Mouse (Mus musculus) heart, embryonic 11.5 days (tissue): ENCODE results near the gene Ceacam16. TPM values are rescaled to one million over a fixed set of nuclear protein-coding genes. Genes with fewer than 3 reads are reported as not detected.

Source experiments
- ATAC-seq: fragments of 200-750 bp; cut with Nextera tagmentation; replicated peaks from 2 replicates; pipeline ENCODE4 v1.8.0; 2017; ENCODE audit warnings: moderate library complexity; ENCODE audit not compliant: insufficient number of reproducible peaks, low FRiP score, low TSS enrichment
- H3K27ac ChIP-seq: fragments of 300-500 bp; sonication (generic); 2 replicates; pipeline ENCODE4 v1.5.1; 2014; ENCODE audit warnings: mild to moderate bottlenecking, low read depth, low read length
- H3K27me3 ChIP-seq: fragments of 300-500 bp; sonication (generic); 2 replicates; pipeline ENCODE4 v1.6.1; 2014; ENCODE audit warnings: mild to moderate bottlenecking, low read length, mixed read lengths; ENCODE audit not compliant: control insufficient read depth, insufficient read depth
- H3K36me3 ChIP-seq: fragments of 300-500 bp; sonication (generic); 2 replicates; pipeline ENCODE4 v1.6.1; 2014; ENCODE audit warnings: mild to moderate bottlenecking, low read length, moderate library complexity, mixed read lengths; ENCODE audit not compliant: control insufficient read depth, insufficient read depth
- H3K4me1 ChIP-seq: fragments of 300-500 bp; sonication (generic); 2 replicates; pipeline ENCODE4 v1.6.1; 2014; ENCODE audit warnings: low read length; ENCODE audit not compliant: control insufficient read depth, insufficient read depth
- H3K4me2 ChIP-seq: fragments of 300-500 bp; sonication (generic); 2 replicates; pipeline ENCODE4 v1.6.1; 2014; ENCODE audit warnings: mild to moderate bottlenecking, moderate library complexity
- H3K4me3 ChIP-seq: fragments of 300-500 bp; sonication (generic); 2 replicates; pipeline ENCODE4 v1.5.1; 2014; ENCODE audit warnings: low read depth, low read length
- H3K9ac ChIP-seq: fragments of 300-500 bp; sonication (generic); 2 replicates; pipeline ENCODE4 v1.6.1; 2014; ENCODE audit warnings: mild to moderate bottlenecking, low read depth, low read length, moderate library complexity
- H3K9me3 ChIP-seq: fragments of 300-500 bp; sonication (generic); replicated peaks from 2 replicates; pipeline ENCODE4 v1.6.1; 2016; ENCODE audit warnings: low read length; ENCODE audit not compliant: control insufficient read depth
- WGBS: fragments of 180-500 bp; shearing (Covaris S2); extraction: QIAGEN DNeasy Blood & Tissue Kit; methylation state at CpG from one replicate; pipeline ENCODE4 v1.1.7; 2014; ENCODE audit not compliant: insufficient replicate concordance; 5-methylcytosine and 5-hydroxymethylcytosine counted together
- polyA plus RNA-seq: library from polyadenylated mRNA; unstranded; fragments of >200 nt; fragmentation: Nextera tagmentation; extraction: Ambion mirVana; gene quantifications from 2 replicates; pipeline ENCODE4 v1.2.1, GENCODE M21; 2014

The Ceacam16 gene
- polyA plus RNA-seq, 1 experiment from 2014 or later: not detected

- Histone ChIP-seq H3K9me3 (no peaks in the 10 kb centered on the region), H3K4me1 (0 out of 2 replicates have a peak, but pooled peaks cover 3% of the 10 kb centered on the region), H3K27ac (no peak overlapping the region), H3K4me2 (no peak overlapping the region), H3K36me3 (no peaks in the 10 kb centered on the region), H3K27me3 (peaks cover 31% of the 10 kb centered on the region), H3K9ac (no peak overlapping the region), H3K4me3 (no peak overlapping the region)
- WGBS: 84% methylated on average over 20 of the region's 20 CpGs
- ATAC-seq: no peak
These were observed 7.6 kb downstream of the Ceacam16 start for GRCm38 (mm10) chr7:19853526-19853925.

DNA sequence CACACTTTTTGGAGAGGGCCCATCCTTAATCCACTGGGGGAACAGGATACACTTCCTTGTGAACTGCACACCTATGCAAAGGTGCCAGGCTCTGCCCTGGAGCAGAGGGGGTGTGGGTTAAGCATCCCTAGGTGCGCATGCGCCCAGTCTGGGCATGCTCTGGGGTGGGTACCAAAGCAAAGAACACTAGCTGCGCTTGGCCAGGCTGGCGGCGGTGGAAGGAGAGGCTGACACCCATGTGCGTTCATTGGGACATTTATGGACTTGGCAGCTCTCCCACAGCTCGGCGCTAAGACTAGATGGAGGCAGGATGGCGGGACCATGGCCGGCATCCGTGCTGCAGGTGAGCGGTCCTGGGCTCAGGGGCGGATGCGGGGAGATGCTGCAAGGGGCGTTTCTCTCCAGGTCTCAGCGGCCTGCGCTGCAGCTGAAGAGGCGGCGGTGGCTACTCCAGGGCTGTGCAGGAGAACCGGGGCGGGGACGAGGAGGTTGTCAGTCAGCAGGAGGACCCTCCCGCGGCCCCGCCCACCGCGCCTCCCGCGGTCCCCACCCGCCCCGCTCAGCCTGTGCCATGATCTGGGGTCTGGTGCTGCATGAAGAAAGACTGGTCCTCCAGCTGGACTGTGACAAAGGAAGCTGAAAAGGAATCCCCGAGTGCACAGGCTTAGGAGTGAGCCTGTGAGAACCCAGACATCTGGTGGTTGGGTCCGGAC is 9.1 kb downstream of the Ceacam16 start, which contains the start of gene Gm19345:
TSS of gene Gm19345 (plus strand) at position 146 of the 713 bp plus-strand sequence.
- WGBS: 5% methylated on average over 33 of the region's 33 CpGs
- no peaks in the 10 kb centered on the region for H3K9me3 ChIP-seq
- ATAC-seq: 0 out of 2 replicates have a peak, but pooled peaks have one; percentile 28
- H3K4me1 ChIP-seq: 0 out of 2 replicates have a peak, but pooled peaks cover 3% of the 10 kb centered on the region
- no peak within 1 kb of the TSS for H3K9ac ChIP-seq
- peaks cover 31% of the 10 kb centered on the region for H3K27me3 ChIP-seq
- peak within 1 kb of the TSS; percentile 49 for H3K4me2 ChIP-seq
- no peaks in the 10 kb centered on the region for H3K36me3 ChIP-seq
- H3K4me3 ChIP-seq: no peak within 1 kb of the TSS
- no peak within 1 kb of the TSS for H3K27ac ChIP-seq

GRCm38 (mm10) chr7:19844521-19845171 is 16.5 kb downstream of the Ceacam16 start:
- no peaks in the 10 kb centered on the region for H3K9me3 ChIP-seq
- no peak overlapping the region for H3K9ac ChIP-seq
- H3K4me3 ChIP-seq: no peak overlapping the region
- no peaks in the 10 kb centered on the region for H3K36me3 ChIP-seq
- H3K27ac ChIP-seq: no peak overlapping the region
- H3K27me3 ChIP-seq: peaks cover 28% of the 10 kb centered on the region
- ATAC-seq: no peak
- WGBS: 55% methylated on average over 15 of the region's 15 CpGs
- H3K4me1 ChIP-seq: no peaks in the 10 kb centered on the region
- H3K4me2 ChIP-seq: no peak overlapping the region

DNA sequence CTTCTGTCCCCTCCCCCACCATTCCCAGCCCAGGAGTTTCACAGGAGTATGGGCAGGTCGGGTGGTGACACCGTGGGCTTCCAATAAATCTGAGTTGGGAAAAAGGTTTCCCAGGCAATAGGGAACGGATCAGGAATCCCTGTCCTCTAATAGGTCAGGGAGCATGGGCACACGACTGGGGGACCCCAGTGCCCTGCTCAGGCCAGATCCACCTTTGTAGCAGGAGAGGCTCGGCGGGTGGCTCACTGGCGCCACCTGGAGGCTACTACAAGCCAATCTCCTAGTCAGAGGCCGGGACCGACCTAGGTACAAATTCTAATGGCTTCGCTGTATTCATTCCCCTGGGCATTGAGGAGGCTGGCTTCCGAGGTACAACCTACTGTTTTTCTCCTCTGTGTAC is 17.5 kb downstream of the Ceacam16 start:
- ATAC-seq: no peak
- WGBS: 2% methylated on average over 11 of the region's 11 CpGs
- no peak overlapping the region for H3K4me2 ChIP-seq
- no peaks in the 10 kb centered on the region for H3K4me1 ChIP-seq
- no peaks in the 10 kb centered on the region for H3K36me3 ChIP-seq
- H3K9me3 ChIP-seq: no peaks in the 10 kb centered on the region
- no peak overlapping the region for H3K27ac ChIP-seq
- H3K27me3 ChIP-seq: peaks cover 26% of the 10 kb centered on the region
- no peak overlapping the region for H3K4me3 ChIP-seq
- no peak overlapping the region for H3K9ac ChIP-seq

DNA sequence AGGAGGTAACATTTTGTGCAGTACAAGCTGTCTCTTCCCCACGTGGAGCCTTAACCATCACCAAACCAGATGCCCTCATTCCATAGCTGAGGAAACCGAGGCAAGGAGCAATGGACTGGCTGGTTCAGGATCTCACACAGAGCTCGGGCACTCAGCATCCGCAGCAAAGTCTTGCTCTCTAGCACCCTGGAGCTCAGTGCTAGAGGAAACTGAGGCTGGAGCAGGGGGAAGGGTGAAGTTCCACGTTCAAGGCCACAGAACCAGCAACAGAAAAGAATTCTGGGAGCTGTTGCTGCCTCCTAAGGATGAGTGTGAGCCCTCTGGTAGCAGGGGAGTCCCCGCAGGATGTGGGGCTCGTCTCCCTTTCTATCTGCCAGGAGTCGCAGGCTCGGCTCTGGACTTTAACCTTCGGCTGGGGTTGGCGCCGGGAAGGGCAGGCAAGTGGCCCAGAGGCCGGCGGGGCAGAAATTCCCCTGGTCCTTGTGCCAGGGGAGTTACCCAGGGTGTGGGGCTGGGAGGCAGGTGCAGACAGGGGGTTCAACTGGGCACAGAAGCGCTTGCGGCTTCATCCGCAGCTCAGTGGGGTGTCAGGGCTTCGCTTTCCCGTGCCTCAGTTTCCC is 18.1 kb downstream of the Ceacam16 start:
- no peak overlapping the region for H3K4me2 ChIP-seq
- ATAC-seq: no peak
- no peak overlapping the region for H3K4me3 ChIP-seq
- H3K36me3 ChIP-seq: no peaks in the 10 kb centered on the region
- H3K9ac ChIP-seq: no peak overlapping the region
- H3K9me3 ChIP-seq: no peaks in the 10 kb centered on the region
- H3K4me1 ChIP-seq: no peaks in the 10 kb centered on the region
- 29% methylated on average over 19 of the region's 19 CpGs for WGBS
- H3K27me3 ChIP-seq: peaks cover 26% of the 10 kb centered on the region
- H3K27ac ChIP-seq: no peak overlapping the region

DNA sequence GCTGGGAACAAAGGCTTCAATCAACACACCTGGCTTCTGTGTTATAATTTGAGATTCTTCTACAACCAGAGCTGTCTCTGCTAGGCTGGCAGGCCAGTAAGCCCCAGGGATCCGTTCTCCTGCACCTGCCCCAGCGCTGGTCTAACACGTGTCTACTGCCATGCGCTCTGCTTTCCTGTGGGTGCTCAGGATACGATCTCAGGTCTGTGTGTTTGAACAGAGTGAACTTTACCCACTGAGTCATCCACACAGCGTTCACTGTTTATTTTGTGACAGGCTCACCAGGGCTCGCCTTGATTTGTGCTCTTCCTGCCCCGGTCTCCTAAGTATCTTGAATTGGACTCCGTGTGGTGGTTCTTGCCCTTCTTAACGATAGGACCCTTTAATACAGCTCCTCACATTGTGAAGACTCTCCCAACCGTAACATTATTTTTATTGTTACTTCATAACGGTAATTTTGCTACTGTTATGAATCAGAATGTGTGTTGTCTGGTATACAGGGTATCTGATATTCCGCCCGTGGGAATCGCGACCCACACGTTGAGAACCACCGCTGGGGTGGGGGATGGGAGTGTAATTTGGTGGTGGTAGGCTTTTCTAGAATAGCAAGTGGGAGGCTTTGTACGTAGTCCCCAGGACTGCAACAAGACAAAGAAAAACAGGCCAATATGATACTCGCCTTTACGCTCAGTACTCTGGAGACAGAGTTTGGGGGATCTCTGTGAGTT is 19.2 kb downstream of the Ceacam16 start:
- Histone ChIP-seq H3K36me3 (no peaks in the 10 kb centered on the region), H3K4me2 (no peak overlapping the region), H3K9ac (no peak overlapping the region), H3K27ac (no peak overlapping the region), H3K4me1 (no peaks in the 10 kb centered on the region), H3K4me3 (no peak overlapping the region), H3K27me3 (peaks cover 23% of the 10 kb centered on the region), H3K9me3 (no peaks in the 10 kb centered on the region)
- 77% methylated on average over 21 of the region's 21 CpGs for WGBS
- ATAC-seq: no peak

DNA sequence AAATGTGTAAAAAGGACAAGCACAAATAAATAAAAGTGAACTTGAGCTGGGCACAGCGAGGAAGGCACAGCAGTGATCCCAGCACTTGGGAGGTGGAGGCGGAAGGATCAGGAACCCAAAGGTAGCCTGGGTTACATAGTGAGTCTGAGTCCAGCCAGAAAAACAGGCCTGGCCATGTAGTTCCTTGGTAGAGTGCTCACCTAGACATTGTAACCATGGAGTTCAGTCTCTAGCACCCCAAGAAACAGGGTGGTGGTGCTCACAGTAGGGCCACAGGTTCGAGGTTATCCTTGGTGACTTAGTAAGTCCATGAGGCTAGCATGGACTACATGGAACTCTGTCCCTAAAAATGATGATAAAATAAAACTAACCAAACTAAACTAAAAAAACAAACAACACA is 20.2 kb downstream of the Ceacam16 start:
- Histone ChIP-seq H3K36me3 (no peaks in the 10 kb centered on the region), H3K9ac (no peak overlapping the region), H3K4me2 (no peak overlapping the region), H3K4me3 (no peak overlapping the region), H3K27ac (no peak overlapping the region), H3K9me3 (no peaks in the 10 kb centered on the region), H3K4me1 (no peaks in the 10 kb centered on the region), H3K27me3 (peaks cover 23% of the 10 kb centered on the region)
- 85% methylated on average over 3 of the region's 3 CpGs for WGBS
- ATAC-seq: no peak

DNA sequence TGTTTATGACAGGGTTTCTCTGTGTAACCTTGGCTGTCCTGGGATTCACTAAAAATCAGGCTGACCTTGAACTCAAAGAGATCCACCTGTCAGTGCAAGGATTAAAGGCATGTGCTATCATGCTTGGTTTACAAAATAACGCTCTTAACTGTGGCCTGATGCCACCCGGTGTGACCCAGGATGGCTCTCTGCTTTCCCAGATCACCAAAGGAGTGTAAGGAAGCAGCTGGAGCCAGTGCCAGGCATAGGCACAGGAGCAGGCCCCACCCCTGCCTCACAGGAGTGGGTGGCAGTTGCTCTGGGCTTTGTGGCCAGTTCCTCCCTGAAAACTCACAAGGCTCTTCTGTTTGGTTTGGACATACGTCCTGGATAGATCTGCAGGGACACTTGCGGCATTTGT is 20.7 kb downstream of the Ceacam16 start:
- 74% methylated on average over 4 of the region's 4 CpGs for WGBS

More for the DNA sequence above, 20.7 kb downstream of the Ceacam16 start:
- no peak overlapping the region for H3K27ac ChIP-seq
- H3K27me3 ChIP-seq: peaks cover 23% of the 10 kb centered on the region
- no peak overlapping the region for H3K9ac ChIP-seq
- no peaks in the 10 kb centered on the region for H3K4me1 ChIP-seq
- ATAC-seq: no peak
- H3K9me3 ChIP-seq: no peaks in the 10 kb centered on the region
- H3K36me3 ChIP-seq: no peaks in the 10 kb centered on the region
- H3K4me3 ChIP-seq: no peak overlapping the region
- H3K4me2 ChIP-seq: no peak overlapping the region
